Mouse (Mus musculus) MEL (cell line): ENCODE data around the gene Rps26.

Experiments used
- CTCF ChIP-seq, 3 experiments: IDR thresholded peaks in 2 of 3; conservative IDR thresholded peaks in 1 of 3; 2 replicates each; pipeline ENCODE4 v1.5.1; 2011 to 2012; ENCODE audit warnings: low read length in 3 of 3, low read depth in 2 of 3, mild to moderate bottlenecking in 2 of 3, improper control_type of control experiment in 1 of 3, inconsistent platforms in 1 of 3, mixed read lengths in 1 of 3, moderate library complexity in 1 of 3; ENCODE audit not compliant: control insufficient read depth in 1 of 3, insufficient read depth in 1 of 3, poor library complexity in 1 of 3, severe bottlenecking in 1 of 3
- POLR2A ChIP-seq, 2 experiments: IDR thresholded peaks; 2 replicates each; pipeline ENCODE4 v1.6.1; 2011 to 2012; ENCODE audit warnings: low read length in 2 of 2, mild to moderate bottlenecking in 2 of 2, control low read depth in 1 of 2, improper control_type of control experiment in 1 of 2, low read depth in 1 of 2, moderate library complexity in 1 of 2; ENCODE audit not compliant: control insufficient read depth in 1 of 2, insufficient read depth in 1 of 2, poor library complexity in 1 of 2

- TF ChIP-seq CTCF (IDR thresholded peaks at IDR 0.05 in 2 of 3, conservative IDR thresholded peaks at IDR 0.05 in 1 of 3; ENCODE audit: control insufficient read depth in 1 of 3, insufficient read depth in 1 of 3, low read depth in 2 of 3, low read length in 3 of 3, poor library complexity in 1 of 3, severe bottlenecking in 1 of 3) (no peak), POLR2A (IDR thresholded peaks at IDR 0.05; ENCODE audit: control insufficient read depth in 1 of 2, insufficient read depth in 1 of 2, low read depth in 1 of 2, low read length in 2 of 2, poor library complexity in 1 of 2) (no peak)
Observed at GRCm38 (mm10) chr10:128641871-128642270, 15.3 kb upstream of the Rps26 start.
